36 mouse cellular contexts compared by ENCODE assay signal in the genomic region with DNA sequence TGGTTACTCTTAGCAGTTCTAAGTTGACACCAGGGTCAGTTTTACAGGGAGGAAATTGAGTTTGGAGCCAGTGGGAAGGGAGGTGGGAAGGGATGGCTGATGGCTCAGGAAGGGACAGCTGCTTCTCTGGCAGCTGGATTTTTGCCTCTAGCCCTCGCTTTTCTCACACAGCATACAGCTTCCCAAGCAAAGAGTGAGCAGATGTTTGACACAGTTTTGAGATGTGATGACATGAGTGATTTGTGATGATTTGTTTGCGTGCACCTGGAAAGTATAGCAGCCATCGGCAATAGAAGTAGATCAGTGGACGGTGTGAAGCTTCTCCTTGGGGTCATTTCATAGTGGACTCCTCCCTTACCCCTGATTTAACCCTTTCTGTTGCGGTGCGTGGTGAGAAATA.
"Had no signal": no experiment of that assay in that cellular context is flagged by ENCODE, and none has a peak within 500 bp of the region (broad histone marks: within the 10 kb centered on the region; RNA-seq: fewer than 3 reads in every experiment).

No protein-coding gene starts in this region.

- H3K4me3 ChIP-seq: heart, embryonic 10.5 days; heart, embryonic 12.5 days; heart, embryonic 13.5 days; heart, embryonic 15.5 days; hindbrain, embryonic 10.5 days; hindbrain, embryonic 12.5 days; hindbrain, embryonic 13.5 days; hindbrain, embryonic 15.5 days; intestine, embryonic 15.5 days; kidney, embryonic 15.5 days; layer of hippocampus, adult 2 months; left cerebral cortex, adult 2 months had no signal

- H3K27ac ChIP-seq: heart, embryonic 10.5 days; heart, embryonic 13.5 days; heart, embryonic 15.5 days; hindbrain, embryonic 10.5 days; hindbrain, embryonic 12.5 days; hindbrain, embryonic 13.5 days; hindbrain, embryonic 14.5 days; hindbrain, embryonic 15.5 days; hindbrain, postnatal 0 days; intestine, embryonic 15.5 days; kidney, embryonic 15.5 days; kidney, postnatal 0 days; layer of hippocampus, adult 2 months; left cerebral cortex, adult 2 months had no signal

- H3K36me3 ChIP-seq: heart, embryonic 10.5 days; heart, embryonic 13.5 days; heart, embryonic 15.5 days; hindbrain, embryonic 10.5 days; hindbrain, embryonic 12.5 days; hindbrain, embryonic 13.5 days; hindbrain, embryonic 15.5 days; intestine, embryonic 15.5 days; kidney, embryonic 15.5 days had no signal

- DNase-seq: heart, postnatal 10 days; heart, postnatal 14 days; heart, postnatal 36 days; heart, postnatal 4 days; kidney, adult 11 months; kidney, adult 18-20 months; kidney, adult 2 months; kidney, adult 8-10 months; kidney, adult 9 months; kidney, postnatal 10 days; kidney, postnatal 14 days; kidney, postnatal 25 days; kidney, postnatal 36 days; kidney, postnatal 4 days; layer of hippocampus, adult 9-11 months; layer of hippocampus, postnatal 36 days had no signal

- H3K27me3 ChIP-seq: heart, embryonic 12.5 days; heart, embryonic 13.5 days; heart, embryonic 15.5 days; hindbrain, embryonic 12.5 days; hindbrain, embryonic 13.5 days; hindbrain, embryonic 15.5 days; intestine, embryonic 15.5 days; kidney, embryonic 15.5 days had no signal

- ATAC-seq: hindbrain, embryonic 16.5 days; hindbrain, postnatal 0 days; inflammation-experienced regulatory T-cells, adult 6 months; intestine, embryonic 15.5 days; intestine, embryonic 16.5 days; intestine, postnatal 0 days had no signal

- H3K4me1 ChIP-seq: hindbrain, embryonic 10.5 days; hindbrain, embryonic 12.5 days; hindbrain, embryonic 13.5 days; hindbrain, embryonic 15.5 days; intestine, embryonic 15.5 days; kidney, embryonic 15.5 days had no signal

- H3K9ac ChIP-seq: heart, embryonic 12.5 days; heart, embryonic 13.5 days; heart, embryonic 15.5 days; hindbrain, embryonic 12.5 days; hindbrain, embryonic 13.5 days; hindbrain, embryonic 14.5 days; hindbrain, embryonic 15.5 days; intestine, embryonic 15.5 days; kidney, embryonic 15.5 days had no signal

- H3K4me2 ChIP-seq: heart, embryonic 11.5 days; heart, embryonic 12.5 days; heart, embryonic 13.5 days; heart, embryonic 15.5 days; hindbrain, embryonic 12.5 days; hindbrain, embryonic 13.5 days; hindbrain, embryonic 14.5 days; hindbrain, embryonic 15.5 days; intestine, embryonic 15.5 days; kidney, embryonic 15.5 days had no signal

- H3K9me3 ChIP-seq: heart, embryonic 10.5 days; heart, embryonic 12.5 days; heart, embryonic 13.5 days; heart, embryonic 15.5 days; hindbrain, embryonic 10.5 days; hindbrain, embryonic 12.5 days; hindbrain, embryonic 13.5 days; hindbrain, embryonic 15.5 days; intestine, embryonic 15.5 days; kidney, embryonic 15.5 days had no signal
